Mouse (Mus musculus): Measurements from ENCODE around the gene Clip2.
"Not testable (repeated sequence)": the region's sequence is repeated elsewhere in the genome, so short reads cannot be mapped to it uniquely, and the experiment has no call there.

Gene Clip2

DNA sequence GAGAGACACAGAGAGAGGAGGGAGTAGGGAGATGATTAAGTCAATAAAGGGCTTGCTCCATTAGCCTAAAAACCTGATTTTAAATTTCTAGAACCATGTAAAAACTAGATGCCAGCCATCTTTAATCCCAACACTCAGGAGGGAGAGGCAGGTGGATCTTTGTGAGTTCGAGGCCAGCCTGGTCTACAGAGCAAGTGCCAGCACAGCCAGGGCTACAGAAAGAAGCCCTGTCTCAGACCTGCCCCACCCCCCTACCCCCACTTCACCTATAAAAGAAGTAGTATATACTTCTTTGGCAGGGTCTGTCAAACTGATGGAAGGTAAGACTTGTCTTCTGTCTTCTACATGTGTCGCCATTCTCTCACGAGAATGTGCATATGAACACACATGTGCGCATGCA lies 91.7 kb downstream of the Clip2 start:
- no peak for DNase-seq (ENCODE audit: low read depth, low spot score)

DNA sequence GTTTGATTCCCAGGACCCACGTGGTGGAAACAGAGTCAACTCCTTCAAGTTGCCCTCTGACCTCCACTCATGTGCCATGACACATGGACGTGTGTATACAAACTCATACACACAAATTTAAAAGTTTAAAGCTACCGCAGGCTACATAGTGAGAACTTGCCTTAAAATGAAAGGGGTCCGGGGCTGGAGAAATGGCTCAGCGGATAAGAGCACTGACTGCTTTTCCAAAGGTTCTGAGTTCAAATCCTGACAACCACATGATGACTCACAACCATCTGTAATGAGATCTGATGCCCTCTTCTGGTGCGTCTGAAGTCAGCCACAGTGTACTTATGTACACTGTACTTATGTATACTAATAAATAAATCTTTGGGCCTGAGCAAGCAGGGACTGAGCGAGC lies 93.1 kb downstream of the Clip2 start:
- no peak for DNase-seq (ENCODE audit: low read depth, low spot score)

DNA sequence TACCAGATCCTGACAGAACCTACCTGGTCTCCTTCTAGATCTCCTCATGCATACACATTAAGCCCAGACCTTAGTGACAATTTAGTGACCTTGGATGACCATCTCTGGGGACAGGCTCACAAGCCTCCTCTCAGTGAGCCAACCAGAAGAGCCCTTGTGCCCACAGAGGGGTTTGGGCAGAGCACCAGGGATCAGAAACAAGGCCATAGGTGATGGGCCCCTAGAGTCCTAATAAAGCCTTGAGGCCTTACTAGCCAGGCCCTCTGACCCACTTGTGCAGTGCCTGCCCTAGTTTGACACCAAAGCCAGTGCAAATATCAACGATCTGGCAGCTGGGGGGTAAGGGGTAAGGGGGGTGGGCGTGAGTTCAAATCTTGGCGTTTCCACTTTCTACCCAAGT lies 93.8 kb downstream of the Clip2 start:
- DNase-seq (ENCODE audit: low read depth, low spot score), result no peak

DNA sequence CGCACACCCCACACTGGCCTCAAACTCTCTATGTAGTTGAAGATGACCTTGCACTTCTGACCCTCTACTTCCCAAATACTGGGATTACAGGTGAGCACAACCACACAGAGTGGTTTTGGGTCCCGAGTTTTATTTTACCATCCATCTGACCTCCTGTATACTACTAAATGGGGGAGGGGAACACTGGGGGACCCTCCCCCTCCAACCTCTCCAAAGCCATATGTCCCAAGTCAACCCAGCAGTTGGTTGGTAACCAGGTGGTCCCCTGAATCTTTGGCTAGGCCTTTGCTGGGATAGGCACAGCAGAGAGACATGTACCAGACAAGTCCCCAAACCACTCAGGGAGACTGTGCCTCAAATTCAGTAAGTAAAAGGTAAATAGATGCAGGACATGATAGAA lies 94.9 kb downstream of the Clip2 start:
- no peak for DNase-seq (ENCODE audit: low read depth, low spot score)

DNA sequence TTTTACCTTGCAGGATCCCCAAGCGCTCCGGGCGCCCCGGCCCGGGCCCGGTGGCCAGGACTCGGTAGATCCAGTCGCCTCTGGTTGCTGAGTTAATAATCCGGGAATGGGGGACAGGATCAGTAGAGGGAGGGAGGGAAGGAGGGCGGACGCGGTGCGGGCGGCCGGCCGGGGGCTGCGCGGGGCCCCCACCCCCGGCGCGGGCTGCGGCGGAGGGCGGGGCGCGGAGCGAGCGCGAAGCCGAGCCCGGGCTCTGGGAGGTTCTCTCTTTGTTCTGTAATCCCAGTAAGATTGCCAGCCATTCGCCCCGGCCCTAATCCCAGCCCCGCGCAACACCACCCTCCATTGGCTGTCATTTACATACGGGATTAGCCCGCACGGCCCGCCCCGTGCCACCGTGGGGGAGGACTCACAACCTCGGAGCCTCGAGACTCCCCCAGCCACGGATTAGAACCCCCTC lies 95.7 kb downstream of the Clip2 start, which contains the start of gene Gtf2ird1:
Gtf2ird1 (minus strand) TSS at position 214 of the 460 bp plus-strand sequence.
- peak; percentile 82 for DNase-seq (ENCODE audit: low read depth, low spot score)

DNA sequence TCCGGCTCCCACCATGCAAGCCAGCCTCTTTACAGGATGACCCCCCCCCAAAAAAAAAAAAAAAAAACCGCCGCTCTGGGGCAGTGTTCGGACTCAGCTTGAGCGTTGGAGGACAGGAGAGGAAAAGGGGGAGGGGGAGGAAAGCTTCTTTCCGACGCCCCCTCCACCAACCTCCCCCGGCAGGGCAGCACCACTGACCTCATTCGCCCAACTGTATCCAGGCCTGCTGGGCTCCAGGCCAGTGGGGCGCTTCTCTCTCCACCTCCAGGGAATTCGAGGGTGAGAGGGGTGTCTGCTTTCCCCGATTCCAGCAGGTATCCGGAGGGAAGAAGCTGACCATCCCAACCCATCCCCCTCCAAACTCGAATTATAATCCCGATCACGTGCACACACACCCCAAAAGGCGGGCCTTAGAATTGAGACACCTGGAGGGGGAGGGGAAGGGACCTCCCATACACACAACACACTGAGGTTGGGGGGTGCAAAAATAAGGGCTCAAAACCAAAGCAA lies 96.3 kb downstream of the Clip2 start:
- DNase-seq (ENCODE audit: low read depth, low spot score), result peak; percentile 40

DNA sequence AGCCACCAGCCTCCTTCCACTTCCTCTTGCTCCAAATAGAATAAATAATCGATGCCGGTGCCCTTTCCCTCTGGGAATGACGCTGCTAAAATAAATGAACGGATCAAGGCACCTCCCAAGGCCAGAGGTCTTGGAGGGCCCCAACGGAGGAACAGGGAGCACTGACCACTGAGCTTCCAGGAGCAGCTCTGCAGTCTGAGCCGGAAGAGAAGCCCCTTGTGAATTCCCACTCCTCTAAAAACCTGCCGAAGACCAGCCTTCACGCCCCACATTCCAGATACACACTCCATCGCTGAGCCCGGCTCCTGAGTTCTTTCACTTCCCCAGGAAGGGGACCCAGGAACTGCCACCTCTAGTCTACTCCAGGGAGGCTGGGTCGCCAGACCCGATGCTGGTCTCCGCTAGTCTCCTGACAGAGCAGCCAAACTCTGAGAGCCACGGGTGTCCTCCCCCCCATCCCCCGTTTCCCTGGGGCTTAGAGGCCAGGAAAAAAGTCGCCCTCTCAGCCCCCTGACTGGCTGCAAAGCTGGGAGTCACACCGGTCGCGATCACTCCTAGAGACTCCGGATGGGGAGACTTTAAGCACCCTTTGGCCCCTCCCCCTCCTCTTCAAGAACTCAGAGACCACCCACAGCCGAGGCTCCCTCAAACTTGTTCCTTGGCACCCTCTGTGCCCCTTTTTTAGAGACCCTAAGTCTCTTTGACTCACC lies 96.9 kb downstream of the Clip2 start:
- DNase-seq (ENCODE audit: low read depth, low spot score), result no peak

DNA sequence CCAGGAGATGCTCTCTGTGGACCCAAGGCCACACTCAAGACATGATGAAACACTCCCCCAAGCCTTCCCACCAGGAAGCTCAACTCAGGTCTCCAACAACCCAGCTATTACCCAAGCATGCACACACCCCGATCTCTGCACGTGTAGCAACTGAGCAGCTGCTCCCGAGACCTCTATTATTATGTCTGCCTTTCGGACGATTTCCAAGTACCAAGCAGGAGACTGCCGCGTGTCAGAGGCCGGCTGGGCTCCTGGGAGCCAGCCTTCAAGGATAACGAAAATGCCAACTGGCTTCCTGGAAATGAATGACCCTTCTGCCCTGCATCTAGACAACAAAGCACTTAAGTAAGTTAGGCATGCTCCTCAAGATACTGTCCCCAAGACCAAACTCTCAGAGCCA lies 97.8 kb downstream of the Clip2 start:
- DNase-seq (ENCODE audit: low read depth, low spot score), result no peak

DNA sequence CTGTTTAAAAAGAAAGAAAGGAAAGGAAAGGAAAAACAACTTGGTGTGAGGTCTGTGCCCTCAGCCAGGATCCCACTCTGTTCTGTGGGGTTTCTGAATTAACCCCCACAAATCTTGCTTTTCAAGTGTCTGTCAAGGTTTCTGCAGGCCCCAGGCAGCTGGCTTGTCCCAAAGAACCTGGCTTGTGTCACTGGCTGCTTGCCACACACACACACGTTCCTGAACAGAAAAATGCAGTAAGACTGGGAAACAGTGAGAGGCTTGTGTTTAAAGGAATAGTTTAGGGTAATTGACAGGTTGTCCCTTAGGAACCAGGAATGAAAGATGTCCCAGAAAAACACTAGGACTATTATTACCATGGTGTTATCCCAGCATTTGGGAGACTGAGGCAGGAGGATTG lies 98.7 kb downstream of the Clip2 start:
- no peak for DNase-seq (ENCODE audit: low read depth, low spot score)

DNA sequence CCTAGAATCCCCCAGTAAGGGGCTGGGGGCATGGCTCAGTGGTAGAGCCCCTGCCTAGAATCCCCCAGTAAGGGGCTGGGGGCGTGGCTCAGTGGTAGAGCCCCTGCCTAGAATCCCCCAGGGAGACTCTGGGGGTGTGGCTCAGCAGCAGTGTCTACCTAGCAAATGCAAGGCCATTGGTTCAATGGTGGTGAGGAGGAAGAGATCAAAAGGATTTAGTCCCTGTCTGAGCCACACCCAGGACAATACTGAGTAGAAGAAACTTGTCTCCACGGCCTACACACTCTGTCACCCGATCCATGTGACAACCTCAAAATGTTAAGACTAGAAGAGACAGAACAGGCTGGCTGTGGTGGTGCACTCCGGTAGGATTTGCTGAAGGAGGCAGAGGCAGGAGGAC lies 105.5 kb downstream of the Clip2 start:
- not testable (repeated sequence) for DNase-seq (ENCODE audit: low read depth, low spot score)

DNA sequence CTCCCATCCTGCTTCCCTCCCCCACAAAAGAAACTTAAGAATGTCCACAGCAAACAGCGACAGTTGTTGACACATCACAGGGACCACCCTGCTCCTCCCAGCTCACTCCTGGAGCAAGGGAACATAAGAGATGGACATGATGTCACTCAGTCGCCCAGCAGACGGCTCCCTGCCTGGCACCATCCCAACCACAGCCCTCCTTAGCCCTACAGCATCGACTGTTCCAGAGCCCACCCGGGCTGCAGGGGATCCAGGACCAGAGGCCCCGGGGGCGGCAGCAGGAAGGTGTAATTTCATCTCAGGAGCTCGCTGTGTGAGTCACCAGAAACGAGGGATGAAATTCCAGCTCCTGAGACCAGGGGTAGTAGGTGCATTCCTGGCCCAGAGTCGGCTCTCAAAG lies 106.3 kb downstream of the Clip2 start:
- DNase-seq (ENCODE audit: low read depth, low spot score), result no peak

DNA sequence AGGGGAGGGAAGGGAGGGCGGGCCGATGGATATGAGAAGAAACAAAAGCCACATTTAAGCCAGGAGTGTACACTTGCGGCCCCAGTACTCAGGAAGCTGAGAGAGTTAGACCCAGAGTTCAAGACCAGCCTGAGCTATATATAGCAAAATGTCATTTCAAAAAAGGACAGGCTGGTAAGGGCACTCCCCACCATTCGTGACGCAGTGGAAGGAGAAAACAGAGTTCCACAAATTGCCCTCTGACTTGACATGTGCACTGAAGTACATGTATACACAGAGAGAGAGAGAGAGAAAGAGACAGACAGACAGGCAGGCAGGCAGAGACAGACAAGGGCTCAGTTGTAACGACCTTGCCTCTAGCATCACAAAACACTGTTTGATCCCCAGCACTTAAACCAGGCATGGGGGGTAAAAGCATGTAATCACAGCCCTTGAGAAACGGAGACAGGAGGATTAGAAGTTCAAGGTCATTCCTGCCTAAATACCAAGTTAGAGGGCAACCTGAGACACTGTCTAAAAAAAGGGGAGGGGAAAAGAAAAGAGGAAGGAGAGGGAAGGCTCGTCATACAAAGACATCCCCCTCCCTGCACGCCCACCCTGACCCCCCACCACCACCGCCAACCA lies 106.9 kb downstream of the Clip2 start:
- no peak for DNase-seq (ENCODE audit: low read depth, low spot score)

DNA sequence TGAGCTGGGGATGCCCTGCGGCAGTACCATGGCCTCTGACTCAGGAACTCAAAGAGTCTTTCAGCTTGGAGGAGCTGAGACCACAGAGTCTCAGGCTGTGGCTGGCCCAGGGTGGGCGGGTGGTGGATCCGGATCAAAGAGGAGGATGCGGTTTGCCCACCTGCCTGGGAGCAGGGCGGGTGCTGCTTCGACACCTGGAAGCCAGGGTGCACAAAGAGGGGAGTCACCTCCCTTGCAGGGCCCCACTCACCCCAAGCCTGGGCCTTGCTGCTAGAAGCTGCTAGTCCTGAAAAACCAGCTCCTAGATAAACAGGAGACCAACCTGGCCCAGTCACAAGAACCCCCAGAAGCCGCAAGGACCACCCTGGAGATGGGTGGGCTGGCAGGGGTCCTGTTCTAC lies 107.8 kb downstream of the Clip2 start:
- DNase-seq (ENCODE audit: low read depth, low spot score), result no peak

DNA sequence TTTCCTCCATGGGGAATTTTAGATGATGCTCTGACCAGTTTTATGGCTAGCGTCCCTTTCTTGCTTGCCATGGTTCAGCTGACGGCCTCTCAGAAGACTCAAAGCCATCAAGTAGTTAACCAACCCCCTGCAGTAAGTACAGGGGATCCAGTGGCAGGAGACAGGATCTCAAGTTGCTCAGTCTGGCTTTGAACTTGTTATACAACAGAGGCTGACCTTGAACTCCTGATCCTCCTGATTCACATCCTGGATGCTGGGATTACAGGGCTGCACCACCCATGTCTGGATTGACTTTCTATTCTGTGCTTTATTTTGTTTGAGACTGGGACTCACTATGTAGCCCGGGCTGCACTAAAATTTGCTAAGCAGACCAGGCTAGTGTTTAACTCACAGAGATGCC lies 110.2 kb downstream of the Clip2 start:
- DNase-seq (ENCODE audit: low read depth, low spot score), result no peak

DNA sequence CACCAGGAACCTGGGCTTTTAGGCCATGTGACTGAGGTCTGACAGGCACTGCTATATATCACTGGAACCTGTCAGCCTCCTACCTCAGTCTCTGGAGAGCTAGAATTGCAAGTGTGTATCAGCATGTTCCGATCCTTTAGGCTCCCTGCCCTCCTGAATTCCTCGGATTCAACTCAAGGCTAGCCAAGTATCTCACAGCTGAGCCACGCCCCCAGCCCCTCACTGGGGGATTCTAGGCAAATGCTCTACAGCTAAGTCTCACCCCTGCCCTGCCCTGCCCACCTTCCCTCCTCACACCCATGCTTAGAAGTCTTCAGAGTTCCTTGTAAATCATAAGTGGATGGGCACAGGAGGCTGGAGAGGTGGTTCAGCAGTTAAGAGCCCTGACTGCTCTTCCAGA lies 111.1 kb downstream of the Clip2 start:
- no peak for DNase-seq (ENCODE audit: low read depth, low spot score)

DNA sequence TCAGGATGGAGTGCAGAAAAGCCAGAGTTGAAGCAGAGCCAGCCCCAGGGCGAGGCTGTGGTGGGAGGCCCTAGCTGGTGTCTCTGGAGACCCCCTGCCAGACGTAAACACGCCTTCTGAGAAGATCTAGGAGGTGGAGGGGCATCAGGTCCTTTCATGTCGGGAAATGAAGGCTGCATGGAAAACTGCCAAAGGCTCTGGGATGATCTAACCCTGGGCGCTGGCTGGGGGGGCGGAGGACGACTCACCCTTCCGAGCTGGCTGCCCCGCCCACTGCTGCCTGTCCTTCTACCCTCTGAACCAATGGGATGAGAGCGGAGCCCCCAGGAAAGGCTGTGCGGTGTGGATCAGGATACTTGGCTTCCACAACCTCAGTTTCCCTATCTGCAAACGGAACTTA lies 112.1 kb downstream of the Clip2 start:
- DNase-seq (ENCODE audit: low read depth, low spot score), result no peak

DNA sequence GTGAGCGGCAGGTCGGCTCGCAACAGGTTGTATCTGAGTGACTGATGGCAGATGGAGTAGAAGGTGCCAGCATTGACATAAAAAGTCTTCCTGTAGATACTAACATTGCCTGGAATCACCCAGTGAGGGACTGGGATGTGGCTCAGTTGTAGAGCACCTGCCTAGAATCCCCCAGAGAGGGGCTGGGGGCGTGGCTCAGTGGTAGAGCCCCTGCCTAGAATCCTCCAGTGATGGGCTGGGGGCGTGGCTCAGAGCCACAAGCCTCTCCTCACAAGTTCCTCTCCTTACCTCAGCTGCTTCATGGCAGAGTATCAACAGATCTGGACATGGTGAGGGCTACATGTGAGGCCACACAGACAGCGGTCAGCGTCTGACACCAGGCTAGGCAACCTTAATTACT lies 112.8 kb downstream of the Clip2 start:
- DNase-seq (ENCODE audit: low read depth, low spot score), result no peak
